Mouse (Mus musculus) olfactory bulb, adult 2 months (tissue): ENCODE data around the gene Asphd1. TPM values are rescaled to one million over a fixed set of nuclear protein-coding genes. Genes with fewer than 3 reads are reported as not detected.
A peak's percentile ranks its signal among the peaks of the same experiment; 100 is the strongest.
"Not testable (repeated sequence)": the region's sequence is repeated elsewhere in the genome, so short reads cannot be mapped to it uniquely, and the experiment has no call there.

ENCODE experiments used
- H3K27ac ChIP-seq: fragments of 200-500 bp; 2 replicates; pipeline ENCODE4 v1.5.1; 2012; ENCODE audit warnings: low read depth, low read length; ENCODE audit not compliant: insufficient read depth
- H3K4me1 ChIP-seq: fragments of 200-500 bp; 2 replicates; pipeline ENCODE4 v1.6.1; 2012; ENCODE audit warnings: low read length; ENCODE audit not compliant: control insufficient read depth, insufficient read depth
- H3K4me3 ChIP-seq: fragments of 200-500 bp; 2 replicates; pipeline ENCODE4 v1.5.1; 2012; ENCODE audit warnings: mild to moderate bottlenecking, low read depth, low read length, moderate library complexity; ENCODE audit not compliant: insufficient read depth
- CTCF ChIP-seq: fragments of 200-500 bp; IDR thresholded peaks from 2 replicates; pipeline ENCODE4 v1.5.1; 2012; ENCODE audit warnings: low read depth, mild to moderate bottlenecking, low read length, moderate library complexity; ENCODE audit not compliant: insufficient read depth
- POLR2A ChIP-seq: fragments of 200-500 bp; IDR thresholded peaks from 2 replicates; pipeline ENCODE4 v1.6.1; 2012; ENCODE audit warnings: mild to moderate bottlenecking, low read depth, low read length, moderate library complexity; ENCODE audit not compliant: insufficient read depth
- WGBS: fragments of 180-500 bp; shearing (Covaris S2); methylation state at CpG from one replicate; pipeline ENCODE4 v1.1.7; 2018; 5-methylcytosine and 5-hydroxymethylcytosine counted together
- polyA plus RNA-seq: library from polyadenylated mRNA; stranded (reverse); fragments of >200 nt; gene quantifications from 2 replicates; pipeline ENCODE4 v1.2.4, GENCODE M21; 2012; ENCODE audit warnings: low replicate concordance; ENCODE audit not compliant: missing spikeins, insufficient read depth, insufficient read length

The Asphd1 gene
- polyA plus RNA-seq, 1 experiment: not detected

GRCm38 (mm10) chr7:126941801-126942200 is 7.6 kb downstream of the Asphd1 start:
- WGBS: 39% methylated on average over 5 of the region's 5 CpGs
- no peak overlapping the region for H3K4me3 ChIP-seq
- H3K27ac ChIP-seq: peak overlapping the region; percentile 88
- no peak for TF ChIP-seq CTCF
- no peak for TF ChIP-seq POLR2A
- H3K4me1 ChIP-seq: peaks cover 26% of the 10 kb centered on the region

GRCm38 (mm10) chr7:126941171-126941570 is 8.2 kb downstream of the Asphd1 start:
- TF ChIP-seq CTCF (no peak), POLR2A (no peak)
- WGBS: 29% methylated on average over 6 of the region's 6 CpGs
- H3K4me3 ChIP-seq: no peak overlapping the region
- peak overlapping the region; percentile 50 for H3K27ac ChIP-seq
- H3K4me1 ChIP-seq: peaks cover 23% of the 10 kb centered on the region

- TF ChIP-seq CTCF (no peak), POLR2A (no peak)
- no peak overlapping the region for H3K4me3 ChIP-seq
- 85% methylated on average over 2 of the region's 2 CpGs for WGBS
- peaks cover 5% of the 10 kb centered on the region; the same call in 1 of the 2 replicates for H3K4me1 ChIP-seq
- no peak overlapping the region for H3K27ac ChIP-seq
Measured at GRCm38 (mm10) chr7:126932652-126933051, 16.7 kb downstream of the Asphd1 start.

GRCm38 (mm10) chr7:126929046-126929445 is 20.3 kb downstream of the Asphd1 start:
- under 1% methylated on average over 27 of the region's 27 CpGs for WGBS
- H3K4me3 ChIP-seq: peak overlapping the region; percentile 61
- no peak overlapping the region for H3K27ac ChIP-seq
- no peak for TF ChIP-seq CTCF
- no peak for TF ChIP-seq POLR2A
- H3K4me1 ChIP-seq: peaks cover 5% of the 10 kb centered on the region; the same call in 1 of the 2 replicates

GRCm38 (mm10) chr7:126928384-126929037 is 20.9 kb downstream of the Asphd1 start, which contains the start of gene Kctd13:
Gene Kctd13, plus strand, starts transcription at chr7:126928879.
- peak within 1 kb of the TSS; percentile 32; the same call in 1 of the 2 replicates for H3K27ac ChIP-seq
- WGBS: 2% methylated on average over 56 of the region's 56 CpGs

GRCm38 (mm10) chr7:126926299-126926698 is 23.1 kb downstream of the Asphd1 start:
- Histone ChIP-seq H3K27ac (no peak overlapping the region), H3K4me1 (peaks cover 10% of the 10 kb centered on the region; the same call in 1 of the 2 replicates), H3K4me3 (no peak overlapping the region)
- 68% methylated on average over 3 of the region's 3 CpGs for whole genome bisulfite sequencing
- no peak for TF ChIP-seq POLR2A

More at GRCm38 (mm10) chr7:126928384-126929037, 20.9 kb downstream of the Asphd1 start, which contains the start of gene Kctd13:
- H3K4me3 ChIP-seq: peak within 1 kb of the TSS; percentile 61
- peaks cover 5% of the 10 kb centered on the region; the same call in 1 of the 2 replicates for H3K4me1 ChIP-seq
- TF ChIP-seq CTCF (no peak), POLR2A (peak; percentile 80)

- TF ChIP-seq CTCF: no peak
- no peak for TF ChIP-seq POLR2A
- 59% methylated on average over 5 of the region's 5 CpGs for WGBS
- Histone ChIP-seq H3K4me1 (peaks cover 5% of the 10 kb centered on the region; the same call in 1 of the 2 replicates), H3K4me3 (no peak overlapping the region), H3K27ac (no peak overlapping the region)
Measured at GRCm38 (mm10) chr7:126923999-126924398, 25.4 kb downstream of the Asphd1 start.

- WGBS: 20% methylated on average over 5 of the region's 5 CpGs
- TF ChIP-seq CTCF: no peak
- no peak for TF ChIP-seq POLR2A
- H3K4me3 ChIP-seq: no peak within 1 kb of the TSS
- peaks cover 5% of the 10 kb centered on the region; the same call in 1 of the 2 replicates for H3K4me1 ChIP-seq
- no peak within 1 kb of the TSS for H3K27ac ChIP-seq
Measured at GRCm38 (mm10) chr7:126922624-126923060, 26.7 kb downstream of the Asphd1 start, which contains the start of gene Tmem219. Gene Tmem219, minus strand, starts transcription at chr7:126922917.

GRCm38 (mm10) chr7:126921563-126921962 is 27.8 kb downstream of the Asphd1 start:
- WGBS: 90% methylated on average over 2 of the region's 2 CpGs
- no peak for TF ChIP-seq POLR2A
- no peak for TF ChIP-seq CTCF
- peaks cover 5% of the 10 kb centered on the region; the same call in 1 of the 2 replicates for H3K4me1 ChIP-seq
- no peak overlapping the region for H3K4me3 ChIP-seq
- no peak overlapping the region for H3K27ac ChIP-seq

- Histone ChIP-seq H3K4me1 (peaks cover 5% of the 10 kb centered on the region; the same call in 1 of the 2 replicates), H3K27ac (no peak overlapping the region), H3K4me3 (no peak overlapping the region)
- 75% methylated on average over 4 of the region's 4 CpGs for WGBS
- no peak for TF ChIP-seq CTCF
- TF ChIP-seq POLR2A: no peak
Measured at GRCm38 (mm10) chr7:126919973-126920372, 29.4 kb downstream of the Asphd1 start.

- H3K4me1 ChIP-seq, H3K4me3 ChIP-seq, H3K27ac ChIP-seq: not testable (repeated sequence)
- WGBS: 52% methylated on average over 4 of the region's 4 CpGs
Measured at GRCm38 (mm10) chr7:126918356-126918755, 31.0 kb downstream of the Asphd1 start.
